Mouse (Mus musculus) stomach, postnatal 0 days (tissue): ENCODE measurements around the gene Cfap97d1. TPM values are rescaled to one million over a fixed set of nuclear protein-coding genes. Genes with fewer than 3 reads are reported as not detected.
A peak's percentile ranks its signal among the peaks of the same experiment; 100 is the strongest.

Experiments
- ATAC-seq: fragments of 200-750 bp; cut with Nextera tagmentation; 2 replicates; pipeline ENCODE4 v1.8.0; 2017; ENCODE audit not compliant: low FRiP score, low TSS enrichment
- DNase-seq: peaks from one replicate; pipeline ENCODE4 v3.0.0-alpha.2; 2016; ENCODE audit warnings: low spot score
- H3K27ac ChIP-seq: fragments of 300-500 bp; sonication (generic); replicated peaks from 2 replicates; pipeline ENCODE4 v1.5.1; 2014; ENCODE audit warnings: mild to moderate bottlenecking, control low read depth
- H3K27me3 ChIP-seq: fragments of 300-500 bp; sonication (generic); 2 replicates; pipeline ENCODE4 v1.6.1; 2014; ENCODE audit warnings: low read length; ENCODE audit not compliant: control insufficient read depth, insufficient read depth
- H3K36me3 ChIP-seq: fragments of 300-500 bp; sonication (generic); 2 replicates; pipeline ENCODE4 v1.6.1; 2014; ENCODE audit warnings: low read length, mixed read lengths; ENCODE audit not compliant: control insufficient read depth, insufficient read depth
- H3K4me1 ChIP-seq: fragments of 300-500 bp; sonication (generic); replicated peaks from 2 replicates; pipeline ENCODE4 v1.6.1; 2014; ENCODE audit warnings: antibody characterized with exemption; ENCODE audit not compliant: control insufficient read depth, insufficient read depth
- H3K4me2 ChIP-seq: fragments of 300-500 bp; sonication (generic); replicated peaks from 2 replicates; pipeline ENCODE4 v1.6.1; 2014; ENCODE audit warnings: low read depth, mild to moderate bottlenecking, control low read depth, moderate library complexity
- H3K4me3 ChIP-seq: fragments of 300-500 bp; sonication (generic); 2 replicates; pipeline ENCODE4 v1.5.1; 2014; ENCODE audit warnings: low read depth, low read length, control low read depth
- H3K9ac ChIP-seq: fragments of 300-500 bp; sonication (generic); 2 replicates; pipeline ENCODE4 v1.6.1; 2014; ENCODE audit warnings: mild to moderate bottlenecking, low read length, control low read depth, mixed read lengths
- H3K9me3 ChIP-seq: fragments of 300-500 bp; sonication (generic); 2 replicates; pipeline ENCODE4 v1.6.1; 2016; ENCODE audit warnings: low read length; ENCODE audit not compliant: control insufficient read depth
- CTCF ChIP-seq: IDR thresholded peaks from 2 replicates; pipeline ENCODE4 v1.5.1; 2016; ENCODE audit warnings: antibody characterized with exemption, low read depth, mild to moderate bottlenecking, moderate library complexity
- EP300 ChIP-seq: optimal IDR thresholded peaks from 2 replicates; pipeline ENCODE3; 2016; ENCODE audit warnings: antibody characterized with exemption
- WGBS: fragments of 180-500 bp; shearing (Covaris S2); extraction: QIAGEN DNeasy Blood & Tissue Kit; methylation state at CpG from one replicate; pipeline ENCODE4 v1.1.7; 2014; 5-methylcytosine and 5-hydroxymethylcytosine counted together
- polyA plus RNA-seq: library from polyadenylated mRNA; unstranded; fragments of >200 nt; fragmentation: Nextera tagmentation; extraction: Ambion mirVana; gene quantifications from 2 replicates; pipeline ENCODE4 v1.2.1, GENCODE M21; 2015

Cfap97d1 gene
- polyA plus RNA-seq, 1 experiment from 2014 or later: not detected

- Histone ChIP-seq H3K27me3 (peaks cover 16% of the 10 kb centered on the region; the same call in 1 of the 2 replicates), H3K9me3 (no peaks in the 10 kb centered on the region), H3K36me3 (no peaks in the 10 kb centered on the region), H3K4me3 (no peak overlapping the region), H3K27ac (no peak overlapping the region), H3K9ac (no peak overlapping the region), H3K4me1 (0 out of 2 replicates have a peak, but pooled peaks cover 2% of the 10 kb centered on the region), H3K4me2 (no peak overlapping the region)
- DNase-seq (peak; percentile 81), ATAC-seq (peak; percentile 73)
- WGBS: 0% methylated on average over 5 of the region's 5 CpGs
- no peak for TF ChIP-seq EP300
- peak; percentile 99 for TF ChIP-seq CTCF
These were observed 15.3 kb upstream of the Cfap97d1 start for GRCm38 (mm10) chr11:101968791-101969190.

GRCm38 (mm10) chr11:101969835-101970234 is 14.2 kb upstream of the Cfap97d1 start:
- H3K4me3 ChIP-seq: no peak overlapping the region
- 76% methylated on average over 13 of the region's 13 CpGs for WGBS
- no peak for ATAC-seq

GRCm38 (mm10) chr11:101971410-101971809 is 12.7 kb upstream of the Cfap97d1 start:
- Histone ChIP-seq H3K36me3 (peaks cover 4% of the 10 kb centered on the region; the same call in 1 of the 2 replicates), H3K9me3 (no peaks in the 10 kb centered on the region), H3K4me2 (no peak overlapping the region), H3K27ac (no peak overlapping the region), H3K27me3 (no peaks in the 10 kb centered on the region), H3K4me3 (no peak overlapping the region), H3K9ac (no peak overlapping the region), H3K4me1 (no peaks in the 10 kb centered on the region)
- no peak for ATAC-seq
- TF ChIP-seq CTCF (peak; percentile 78), EP300 (no peak)
- WGBS: 45% methylated on average over 3 of the region's 3 CpGs
- peak; percentile 49 for DNase-seq

More at GRCm38 (mm10) chr11:101969835-101970234, 14.2 kb upstream of the Cfap97d1 start:
- no peaks in the 10 kb centered on the region for H3K4me1 ChIP-seq
- H3K36me3 ChIP-seq: peaks cover 4% of the 10 kb centered on the region; the same call in 1 of the 2 replicates
- no peak overlapping the region for H3K4me2 ChIP-seq
- no peak overlapping the region for H3K27ac ChIP-seq
- H3K27me3 ChIP-seq: peaks cover 7% of the 10 kb centered on the region; the same call in 1 of the 2 replicates
- no peak for DNase-seq
- H3K9me3 ChIP-seq: no peaks in the 10 kb centered on the region
- TF ChIP-seq EP300 (no peak), CTCF (no peak)
- H3K9ac ChIP-seq: no peak overlapping the region

- H3K4me2 ChIP-seq: no peak overlapping the region
- H3K4me1 ChIP-seq: no peaks in the 10 kb centered on the region
- H3K27me3 ChIP-seq: no peaks in the 10 kb centered on the region
- peaks cover 4% of the 10 kb centered on the region; the same call in 1 of the 2 replicates for H3K36me3 ChIP-seq
- no peak overlapping the region for H3K27ac ChIP-seq
- H3K9ac ChIP-seq: no peak overlapping the region
- DNase-seq (no peak), ATAC-seq (no peak)
- H3K4me3 ChIP-seq: no peak overlapping the region
- H3K9me3 ChIP-seq: no peaks in the 10 kb centered on the region
- WGBS: 73% methylated on average over 3 of the region's 3 CpGs
- TF ChIP-seq CTCF (no peak), EP300 (no peak)
These were observed 12.0 kb upstream of the Cfap97d1 start for GRCm38 (mm10) chr11:101972097-101972496.

- no peak overlapping the region for H3K27ac ChIP-seq
- TF ChIP-seq EP300 (no peak), CTCF (no peak)
- no peaks in the 10 kb centered on the region for H3K27me3 ChIP-seq
- ATAC-seq (no peak), DNase-seq (no peak)
- H3K4me1 ChIP-seq: no peaks in the 10 kb centered on the region
- no peak overlapping the region for H3K9ac ChIP-seq
- H3K36me3 ChIP-seq: peaks cover 4% of the 10 kb centered on the region; the same call in 1 of the 2 replicates
- H3K4me3 ChIP-seq: no peak overlapping the region
- whole genome bisulfite sequencing: 91% methylated on average over 5 of the region's 5 CpGs
- H3K4me2 ChIP-seq: no peak overlapping the region
- no peaks in the 10 kb centered on the region for H3K9me3 ChIP-seq
These were observed 11.4 kb upstream of the Cfap97d1 start for GRCm38 (mm10) chr11:101972651-101973050.

GRCm38 (mm10) chr11:101973496-101973895 is 10.6 kb upstream of the Cfap97d1 start:
- H3K27ac ChIP-seq: no peak overlapping the region
- H3K36me3 ChIP-seq: peaks cover 4% of the 10 kb centered on the region; the same call in 1 of the 2 replicates
- 70% methylated on average over 9 of the region's 9 CpGs for WGBS
- no peaks in the 10 kb centered on the region for H3K27me3 ChIP-seq
- no peaks in the 10 kb centered on the region for H3K4me1 ChIP-seq
- H3K4me2 ChIP-seq: no peak overlapping the region
- DNase-seq (no peak), ATAC-seq (no peak)
- H3K4me3 ChIP-seq: no peak overlapping the region
- H3K9me3 ChIP-seq: no peaks in the 10 kb centered on the region
- TF ChIP-seq CTCF: no peak
- TF ChIP-seq EP300: no peak
- H3K9ac ChIP-seq: no peak overlapping the region
